Mouse (Mus musculus): ENCODE measurements around the gene Gab3. TPM values are rescaled to one million over a fixed set of nuclear protein-coding genes. Genes with fewer than 3 reads are reported as not detected.
A peak's percentile ranks its signal among the peaks of the same experiment; 100 is the strongest.

The Gab3 gene
- 2.0 and 2.2 TPM in 2 replicates for polyA plus RNA-seq (2015; fragmentation: Nextera tagmentation; extraction: Ambion mirVana)

DNA sequence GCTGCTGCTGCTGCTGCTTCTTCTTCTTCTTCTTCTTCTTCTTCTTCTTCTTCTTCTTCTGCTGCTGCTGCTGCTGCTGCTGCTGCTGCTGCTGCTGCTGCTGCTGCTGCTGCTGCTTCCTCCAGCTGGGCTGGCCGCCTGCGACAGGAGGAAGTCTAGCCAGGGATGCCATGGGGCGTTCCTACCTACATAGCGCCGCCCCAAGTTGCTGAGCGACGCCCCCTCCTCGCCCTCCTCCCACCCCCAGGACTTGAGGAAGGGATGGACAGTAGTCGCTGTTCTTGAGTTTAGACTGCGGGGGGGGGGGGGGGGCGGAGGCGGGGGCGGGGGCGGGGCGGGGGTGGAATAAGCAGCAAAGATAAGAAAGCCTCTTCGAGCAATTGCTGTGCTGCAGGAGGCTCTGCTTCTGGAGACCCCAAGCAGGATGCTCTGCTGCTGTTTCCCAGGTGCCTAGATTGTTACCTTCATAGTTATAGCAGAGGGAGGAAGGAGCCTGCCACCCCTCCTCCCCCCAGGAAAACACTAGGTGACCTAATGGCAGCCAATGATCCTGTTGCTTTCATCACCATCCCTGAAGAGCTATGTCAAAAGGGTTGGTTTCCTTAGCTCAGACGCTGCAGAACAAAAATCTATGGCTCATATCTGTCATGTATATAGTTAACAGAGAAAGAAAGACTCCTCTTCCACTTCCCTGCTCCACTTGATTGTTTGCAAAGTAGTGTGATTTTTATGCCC, at the start of gene Gab3:
Gene Gab3 (minus strand): TSS at position 685 of the 735 bp plus-strand sequence.
- peak; percentile 98 for ATAC-seq
- H3K9ac ChIP-seq (ENCODE audit: low read depth, low read length) = peak within 1 kb of the TSS; percentile 65
- H3K4me2 ChIP-seq (ENCODE audit: low read depth, low read length) = peak within 1 kb of the TSS; percentile 58
- H3K27ac ChIP-seq (ENCODE audit: low read length) = no peak within 1 kb of the TSS
- H3K9me3 ChIP-seq (ENCODE audit: control insufficient read depth, low read length) = no peaks in the 10 kb centered on the region
- no peaks in the 10 kb centered on the region for H3K36me3 ChIP-seq (ENCODE audit: control insufficient read depth, insufficient read depth, low read length)
- H3K27me3 ChIP-seq (replicated peaks; ENCODE audit: control insufficient read depth, insufficient read depth, low read length) = no peaks in the 10 kb centered on the region
- H3K4me1 ChIP-seq (ENCODE audit: control insufficient read depth, insufficient read depth, low read length) = no peaks in the 10 kb centered on the region
- WGBS = 9% methylated on average over 10 of the region's 17 CpGs
- peak within 1 kb of the TSS; percentile 56 for H3K4me3 ChIP-seq (ENCODE audit: low read length)

DNA sequence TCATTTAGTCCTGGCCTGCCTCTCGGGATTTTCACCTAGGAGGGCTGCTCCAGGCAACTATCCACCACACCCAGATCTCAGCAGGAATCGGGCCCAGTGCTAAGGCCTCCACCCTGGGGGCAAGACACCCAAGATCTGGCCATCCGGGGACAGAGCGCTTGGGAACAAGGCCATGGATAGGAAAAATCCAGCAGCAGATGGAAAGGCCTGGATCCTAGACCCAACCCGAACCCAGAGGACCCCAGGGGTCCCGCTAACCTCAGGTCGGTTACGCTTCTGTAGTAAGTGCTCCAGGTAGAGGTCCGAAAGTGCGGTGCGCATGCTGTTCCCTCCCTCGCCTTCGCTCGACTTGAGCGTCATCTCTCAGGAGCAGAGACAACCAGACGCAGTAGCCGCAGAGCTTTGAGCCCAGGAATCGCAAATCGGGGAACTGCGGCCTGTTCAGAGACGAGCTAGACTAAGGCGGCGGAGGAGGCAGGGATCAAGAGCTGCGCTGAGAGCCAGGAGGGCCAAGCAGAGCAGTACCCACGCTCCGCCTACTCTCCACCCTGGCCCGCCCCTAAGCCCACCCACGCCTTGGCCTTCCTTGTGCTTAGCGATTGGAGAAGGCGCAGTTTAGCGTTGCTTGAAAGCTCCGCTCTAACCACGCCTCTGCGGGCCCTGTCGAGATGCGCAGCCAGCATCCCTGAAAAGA, 45.4 kb upstream of the Gab3 start, which contains the start of gene Mpp1:
Gene Mpp1 (minus strand): TSS at position 550 of the 694 bp plus-strand sequence.
- 15% methylated on average over 33 of the region's 36 CpGs for WGBS
- H3K4me2 ChIP-seq (ENCODE audit: low read depth, low read length) = peak within 1 kb of the TSS; percentile 46
- peak within 1 kb of the TSS; percentile 77 for H3K9ac ChIP-seq (ENCODE audit: low read depth, low read length)

DNA sequence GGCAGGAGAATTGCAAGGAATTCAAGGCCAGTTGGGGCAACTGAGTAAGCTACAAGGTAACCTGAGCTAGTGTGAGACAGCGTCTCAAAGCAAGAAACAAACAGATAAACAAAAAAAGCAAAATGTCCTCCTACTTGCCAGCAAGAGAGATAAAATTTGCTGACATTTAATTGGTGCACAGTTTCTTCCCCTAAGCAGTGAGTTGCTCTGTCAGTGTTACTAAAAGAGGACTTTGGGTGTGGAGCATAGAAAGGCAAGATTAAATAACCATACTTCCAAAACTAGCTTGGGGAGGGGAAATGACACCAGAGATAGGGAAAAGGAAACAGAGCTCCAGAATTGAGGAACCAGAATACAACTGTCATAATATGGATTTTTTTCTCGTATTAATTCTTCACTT, 44.2 kb upstream of the Gab3 start:
- H3K4me2 ChIP-seq (ENCODE audit: low read depth, low read length) = peak overlapping the region; percentile 30
- no peaks in the 10 kb centered on the region for H3K36me3 ChIP-seq (ENCODE audit: control insufficient read depth, insufficient read depth, low read length)
- H3K27ac ChIP-seq (ENCODE audit: low read length) = no peak overlapping the region; the same call in 1 of the 2 replicates
- no peaks in the 10 kb centered on the region for H3K9me3 ChIP-seq (ENCODE audit: control insufficient read depth, low read length)
- H3K4me1 ChIP-seq (ENCODE audit: control insufficient read depth, insufficient read depth, low read length) = peaks cover 2% of the 10 kb centered on the region; the same call in 1 of the 2 replicates
- no peaks in the 10 kb centered on the region for H3K27me3 ChIP-seq (replicated peaks; ENCODE audit: control insufficient read depth, insufficient read depth, low read length)
- H3K4me3 ChIP-seq (ENCODE audit: low read length) = peak overlapping the region; percentile 22
- no peak overlapping the region; the same call in 1 of the 2 replicates for H3K9ac ChIP-seq (ENCODE audit: low read depth, low read length)
- ATAC-seq = no peak
- WGBS = 67% methylated on average over 2 of the region's 2 CpGs

More for the DNA sequence above, 45.4 kb upstream of the Gab3 start, which contains the start of gene Mpp1:
- no peaks in the 10 kb centered on the region for H3K9me3 ChIP-seq (ENCODE audit: control insufficient read depth, low read length)
- ATAC-seq = peak; percentile 98
- peak within 1 kb of the TSS; percentile 82 for H3K27ac ChIP-seq (ENCODE audit: low read length)
- no peaks in the 10 kb centered on the region for H3K27me3 ChIP-seq (replicated peaks; ENCODE audit: control insufficient read depth, insufficient read depth, low read length)
- H3K36me3 ChIP-seq (ENCODE audit: control insufficient read depth, insufficient read depth, low read length) = no peaks in the 10 kb centered on the region
- peak within 1 kb of the TSS; percentile 61 for H3K4me3 ChIP-seq (ENCODE audit: low read length)
- peaks cover 2% of the 10 kb centered on the region; the same call in 1 of the 2 replicates for H3K4me1 ChIP-seq (ENCODE audit: control insufficient read depth, insufficient read depth, low read length)

DNA sequence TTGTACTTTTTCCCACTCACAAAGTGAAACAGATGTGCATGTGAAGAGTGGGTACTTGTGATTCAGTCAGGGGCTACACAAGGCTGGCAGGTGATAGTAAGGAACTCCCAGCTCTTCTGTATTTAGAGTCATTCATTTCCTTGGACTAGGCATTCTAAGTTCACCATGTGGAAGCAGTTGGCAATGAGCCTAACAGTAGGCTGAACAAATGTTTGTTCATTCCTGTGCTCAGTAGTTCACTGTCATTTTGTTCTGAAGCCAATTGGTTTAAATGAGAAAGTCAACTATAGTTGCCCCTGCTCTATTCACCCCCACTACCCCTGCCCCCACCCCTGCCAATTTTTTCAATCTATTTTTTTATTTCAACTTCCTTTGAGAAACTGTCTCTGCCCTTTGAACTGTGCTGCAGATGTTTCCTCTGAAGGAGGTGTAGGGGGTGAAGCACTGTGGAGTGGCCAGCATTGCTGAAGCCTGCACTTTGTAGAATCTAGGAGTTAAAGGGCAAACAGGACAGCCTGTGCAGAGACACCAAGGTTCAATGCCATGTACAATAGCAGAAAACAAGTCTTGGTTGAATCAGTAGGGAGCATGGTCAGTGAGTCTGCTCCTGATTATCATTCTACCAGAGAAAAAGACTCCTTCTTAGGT, 43.2 kb upstream of the Gab3 start:
- Histone ChIP-seq H3K9me3 (ENCODE audit: control insufficient read depth, low read length) (no peaks in the 10 kb centered on the region), H3K9ac (ENCODE audit: low read depth, low read length) (no peak overlapping the region), H3K4me3 (ENCODE audit: low read length) (no peak overlapping the region), H3K4me1 (ENCODE audit: control insufficient read depth, insufficient read depth, low read length) (peaks cover 2% of the 10 kb centered on the region; the same call in 1 of the 2 replicates), H3K27ac (ENCODE audit: low read length) (peak overlapping the region; percentile 23; the same call in 1 of the 2 replicates), H3K27me3 (replicated peaks; ENCODE audit: control insufficient read depth, insufficient read depth, low read length) (no peaks in the 10 kb centered on the region), H3K36me3 (ENCODE audit: control insufficient read depth, insufficient read depth, low read length) (no peaks in the 10 kb centered on the region), H3K4me2 (ENCODE audit: low read depth, low read length) (peak overlapping the region; percentile 11; the same call in 1 of the 2 replicates)
- peak; percentile 49 for ATAC-seq

DNA sequence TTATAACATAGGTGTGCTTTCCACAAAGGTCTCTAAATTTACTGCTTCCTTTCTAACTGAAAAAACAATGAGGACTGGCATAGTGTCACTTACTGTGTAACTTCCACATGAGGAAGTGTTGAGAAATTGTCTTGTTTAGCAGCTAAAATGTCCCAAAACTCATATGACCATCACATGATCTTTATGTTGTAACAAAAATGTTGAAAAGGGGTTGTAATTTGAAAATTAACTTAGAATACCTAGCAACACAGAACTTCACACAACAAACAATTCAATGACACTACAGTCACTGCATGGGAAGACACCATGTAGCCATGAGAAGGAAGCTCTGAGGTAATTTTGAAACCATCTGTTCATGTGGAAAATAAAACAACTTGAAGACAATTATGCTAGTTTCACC, 41.6 kb upstream of the Gab3 start:
- no peaks in the 10 kb centered on the region for H3K27me3 ChIP-seq (replicated peaks; ENCODE audit: control insufficient read depth, insufficient read depth, low read length)
- ATAC-seq = no peak
- H3K4me1 ChIP-seq (ENCODE audit: control insufficient read depth, insufficient read depth, low read length) = peaks cover 2% of the 10 kb centered on the region; the same call in 1 of the 2 replicates
- no peak overlapping the region for H3K4me3 ChIP-seq (ENCODE audit: low read length)
- H3K9ac ChIP-seq (ENCODE audit: low read depth, low read length) = no peak overlapping the region
- no peaks in the 10 kb centered on the region for H3K36me3 ChIP-seq (ENCODE audit: control insufficient read depth, insufficient read depth, low read length)
- no peaks in the 10 kb centered on the region for H3K9me3 ChIP-seq (ENCODE audit: control insufficient read depth, low read length)
- no peak overlapping the region for H3K27ac ChIP-seq (ENCODE audit: low read length)
- no peak overlapping the region for H3K4me2 ChIP-seq (ENCODE audit: low read depth, low read length)

DNA sequence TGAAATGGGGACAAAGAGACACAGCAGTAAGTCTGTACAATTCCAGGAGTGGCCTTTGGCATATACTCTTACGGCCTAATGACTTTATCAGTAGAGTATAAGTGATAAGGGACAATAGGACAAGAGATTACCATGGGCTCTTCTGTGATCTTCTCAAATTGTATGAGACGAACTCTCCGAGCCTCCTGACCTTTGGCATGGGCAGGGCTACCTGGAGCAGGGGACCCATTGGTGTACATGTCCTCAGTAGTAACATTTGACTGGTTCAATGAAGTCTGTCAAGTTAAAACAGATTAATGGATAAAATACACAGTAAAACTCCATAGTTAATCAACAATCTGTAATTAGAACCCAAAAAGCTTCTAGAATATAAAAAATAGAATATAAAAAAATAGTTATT, 40.3 kb upstream of the Gab3 start:
- H3K27me3 ChIP-seq (replicated peaks; ENCODE audit: control insufficient read depth, insufficient read depth, low read length) = no peaks in the 10 kb centered on the region
- H3K4me2 ChIP-seq (ENCODE audit: low read depth, low read length) = no peak overlapping the region
- no peak overlapping the region for H3K4me3 ChIP-seq (ENCODE audit: low read length)
- H3K27ac ChIP-seq (ENCODE audit: low read length) = no peak overlapping the region
- H3K9ac ChIP-seq (ENCODE audit: low read depth, low read length) = no peak overlapping the region
- ATAC-seq = peak; percentile 48; the same call in 1 of the 2 replicates
- H3K36me3 ChIP-seq (ENCODE audit: control insufficient read depth, insufficient read depth, low read length) = no peaks in the 10 kb centered on the region
- WGBS = 66% methylated on average over 3 of the region's 3 CpGs
- peaks cover 2% of the 10 kb centered on the region; the same call in 1 of the 2 replicates for H3K4me1 ChIP-seq (ENCODE audit: control insufficient read depth, insufficient read depth, low read length)
- H3K9me3 ChIP-seq (ENCODE audit: control insufficient read depth, low read length) = no peaks in the 10 kb centered on the region

DNA sequence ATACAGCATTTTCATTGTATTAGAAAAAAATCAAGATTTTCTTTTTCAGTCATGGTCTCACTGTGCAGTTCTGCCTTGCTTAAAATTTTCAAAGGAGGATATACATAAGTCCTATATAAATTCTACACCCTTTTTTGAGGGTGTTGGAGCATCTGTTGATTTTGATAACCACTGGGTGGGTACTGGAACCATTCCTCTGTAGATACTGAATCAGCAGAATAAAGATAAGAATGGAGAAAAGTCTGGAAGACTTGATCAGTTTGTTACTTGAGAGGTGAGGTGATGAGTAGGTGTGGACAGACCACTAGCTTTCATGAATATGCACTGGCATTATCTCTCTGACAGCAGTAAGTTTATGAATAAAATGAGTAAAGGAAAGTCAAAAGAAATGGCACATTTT, 30.3 kb upstream of the Gab3 start:
- Histone ChIP-seq H3K4me2 (ENCODE audit: low read depth, low read length) (no peak overlapping the region), H3K27ac (ENCODE audit: low read length) (no peak overlapping the region), H3K9me3 (ENCODE audit: control insufficient read depth, low read length) (no peaks in the 10 kb centered on the region), H3K9ac (ENCODE audit: low read depth, low read length) (no peak overlapping the region), H3K4me1 (ENCODE audit: control insufficient read depth, insufficient read depth, low read length) (no peaks in the 10 kb centered on the region), H3K4me3 (ENCODE audit: low read length) (no peak overlapping the region), H3K36me3 (ENCODE audit: control insufficient read depth, insufficient read depth, low read length) (no peaks in the 10 kb centered on the region), H3K27me3 (replicated peaks; ENCODE audit: control insufficient read depth, insufficient read depth, low read length) (no peaks in the 10 kb centered on the region)
- no peak for ATAC-seq

DNA sequence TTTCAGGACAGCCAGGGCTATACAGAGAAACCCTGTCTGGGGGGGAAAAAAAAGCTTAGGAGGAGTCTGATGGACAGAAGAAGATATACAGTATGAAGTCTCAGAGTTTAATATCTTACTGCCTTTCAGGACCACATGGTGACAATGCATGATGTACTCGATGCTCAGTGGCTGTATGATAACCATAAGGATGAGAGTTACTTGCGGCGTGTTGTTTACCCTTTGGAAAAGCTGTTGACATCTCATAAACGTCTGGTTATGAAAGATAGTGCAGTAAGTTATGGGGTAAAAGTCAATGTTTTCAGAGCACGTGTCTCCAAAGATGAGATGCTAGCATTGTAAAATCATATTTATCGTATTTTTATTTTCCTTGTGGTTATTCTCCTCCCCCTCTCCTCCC, 17.0 kb upstream of the Gab3 start:
- no peaks in the 10 kb centered on the region for H3K4me1 ChIP-seq (ENCODE audit: control insufficient read depth, insufficient read depth, low read length)
- H3K27me3 ChIP-seq (replicated peaks; ENCODE audit: control insufficient read depth, insufficient read depth, low read length) = no peaks in the 10 kb centered on the region
- H3K4me2 ChIP-seq (ENCODE audit: low read depth, low read length) = no peak overlapping the region
- H3K9ac ChIP-seq (ENCODE audit: low read depth, low read length) = no peak overlapping the region
- H3K27ac ChIP-seq (ENCODE audit: low read length) = no peak overlapping the region
- H3K36me3 ChIP-seq (ENCODE audit: control insufficient read depth, insufficient read depth, low read length) = no peaks in the 10 kb centered on the region
- 90% methylated on average over 6 of the region's 6 CpGs for WGBS
- no peak overlapping the region for H3K4me3 ChIP-seq (ENCODE audit: low read length)
- H3K9me3 ChIP-seq (ENCODE audit: control insufficient read depth, low read length) = no peaks in the 10 kb centered on the region
- no peak for ATAC-seq

DNA sequence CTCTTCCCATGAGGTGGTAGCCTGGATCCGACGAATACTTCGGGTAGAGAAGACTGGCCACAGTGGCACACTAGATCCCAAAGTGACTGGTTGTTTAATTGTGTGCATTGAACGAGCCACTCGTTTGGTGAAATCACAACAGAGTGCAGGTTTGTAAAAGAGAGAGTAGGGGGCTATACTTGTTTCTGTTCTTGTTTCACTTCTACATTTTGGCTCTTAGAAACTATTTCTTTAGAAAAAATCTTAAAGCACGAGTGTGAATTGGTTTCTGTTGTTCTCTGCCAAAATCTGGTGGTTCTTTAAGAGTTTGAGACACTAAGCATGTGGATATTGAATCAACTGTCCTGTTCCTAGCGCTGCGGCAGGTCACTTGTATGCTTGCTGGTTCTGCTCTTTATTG, 13.5 kb upstream of the Gab3 start:
- no peak overlapping the region for H3K4me2 ChIP-seq (ENCODE audit: low read depth, low read length)
- no peak overlapping the region for H3K9ac ChIP-seq (ENCODE audit: low read depth, low read length)
- H3K27ac ChIP-seq (ENCODE audit: low read length) = no peak overlapping the region
- H3K4me1 ChIP-seq (ENCODE audit: control insufficient read depth, insufficient read depth, low read length) = no peaks in the 10 kb centered on the region
- no peaks in the 10 kb centered on the region for H3K9me3 ChIP-seq (ENCODE audit: control insufficient read depth, low read length)
- H3K27me3 ChIP-seq (replicated peaks; ENCODE audit: control insufficient read depth, insufficient read depth, low read length) = no peaks in the 10 kb centered on the region
- no peak overlapping the region for H3K4me3 ChIP-seq (ENCODE audit: low read length)
- 89% methylated on average over 8 of the region's 8 CpGs for WGBS
- no peaks in the 10 kb centered on the region for H3K36me3 ChIP-seq (ENCODE audit: control insufficient read depth, insufficient read depth, low read length)
- no peak for ATAC-seq
